Mouse (Mus musculus) granulocyte monocyte progenitor cell, adult 5-6 weeks (primary cell): ENCODE data around the gene Add2. TPM values are rescaled to one million over a fixed set of nuclear protein-coding genes. Genes with fewer than 3 reads are reported as not detected.

Experiments
- ATAC-seq: replicated peaks from 2 replicates; pipeline ENCODE4 v1.8.0; 2016; ENCODE audit warnings: mild to moderate bottlenecking, moderate TSS enrichment, inconsistent platforms; ENCODE audit not compliant: poor library complexity, severe bottlenecking
- total RNA-seq, 2 experiments: library from RNA; stranded (forward) in 1 of 2; stranded (reverse) in 1 of 2; fragments of 200-712, 200-1000 nt in 1 of 2; fragments of >200 nt in 1 of 2; fragmentation: Nextera tagmentation in 1 of 2; gene quantifications; 2 replicates each; pipeline ENCODE4 v1.2.3; 2014 to 2017

The Add2 gene
- total RNA-seq, 2 experiments from 2014 or later, result 0.21 to 1.5 TPM

DNA sequence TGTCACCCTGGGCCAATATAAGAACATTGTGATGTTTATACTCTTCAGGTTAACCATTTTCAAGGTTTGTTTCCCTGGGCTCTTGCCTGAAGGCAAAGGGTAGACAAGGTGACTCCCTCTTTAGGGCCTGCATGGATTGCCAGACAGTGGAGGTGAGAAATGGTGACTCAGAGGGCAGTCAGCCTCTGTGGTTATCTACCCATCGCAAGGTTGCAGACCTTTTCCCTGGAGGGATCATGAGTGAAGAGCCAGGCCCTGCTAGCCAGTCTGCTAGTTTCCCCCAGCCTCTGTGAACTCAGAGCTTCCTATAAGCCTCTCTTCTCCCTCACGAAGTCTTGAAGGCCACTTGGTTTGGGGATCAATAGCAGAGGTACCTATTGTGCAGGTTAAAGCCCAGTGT is 48.0 kb downstream of the Add2 start:
- no peak for ATAC-seq

DNA sequence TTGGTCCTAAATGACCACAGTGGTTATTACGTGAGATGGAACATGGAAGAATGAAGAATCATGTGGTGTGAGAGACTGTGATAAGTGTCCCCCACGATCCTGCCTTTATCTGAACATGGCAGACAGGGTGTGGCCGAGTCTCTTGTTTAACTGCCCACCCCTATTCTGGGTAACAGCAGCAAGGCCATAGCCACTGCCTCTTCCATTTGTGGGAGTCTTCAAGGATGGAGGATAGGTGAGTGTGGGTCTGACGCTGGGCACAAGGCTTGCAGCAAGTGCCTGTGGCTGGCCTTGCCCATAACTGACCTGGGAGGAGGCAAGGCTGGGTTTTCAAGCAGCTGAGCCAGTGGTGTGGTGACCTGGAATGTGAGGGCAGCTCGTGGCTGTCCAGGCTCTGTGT is 49.4 kb downstream of the Add2 start:
- ATAC-seq, result no peak

DNA sequence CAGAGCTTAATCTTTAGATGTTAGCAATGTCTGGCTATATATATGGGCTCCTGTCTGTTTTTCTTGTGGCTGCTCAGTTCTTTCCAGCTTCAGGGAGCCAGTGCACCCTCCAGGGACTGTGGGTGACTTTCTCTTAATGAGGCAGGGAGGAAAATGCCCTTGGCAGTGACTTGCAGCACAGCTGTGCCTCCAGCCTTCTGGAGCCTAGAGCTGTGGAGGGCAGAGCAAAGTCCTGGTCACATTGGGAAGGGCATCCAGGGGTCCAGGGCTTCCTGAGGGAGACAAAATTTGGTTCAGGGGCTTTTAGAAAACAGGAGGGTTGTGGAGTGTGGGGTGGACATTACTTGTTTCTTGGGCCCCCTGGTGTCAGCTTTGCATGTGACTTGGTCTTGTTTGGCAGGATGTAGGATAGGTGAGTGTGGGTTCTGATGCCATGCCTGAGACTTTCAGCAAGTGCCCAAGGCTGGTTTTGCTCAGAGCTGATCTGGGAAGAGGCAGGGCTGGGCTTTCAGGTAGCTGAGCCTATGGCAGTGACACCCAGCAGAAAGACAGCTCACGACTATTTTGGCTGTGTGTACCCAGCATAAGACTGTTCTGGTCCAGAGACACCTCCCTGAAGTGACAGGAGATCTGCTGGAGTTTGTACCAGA is 50.0 kb downstream of the Add2 start:
- no peak for ATAC-seq

DNA sequence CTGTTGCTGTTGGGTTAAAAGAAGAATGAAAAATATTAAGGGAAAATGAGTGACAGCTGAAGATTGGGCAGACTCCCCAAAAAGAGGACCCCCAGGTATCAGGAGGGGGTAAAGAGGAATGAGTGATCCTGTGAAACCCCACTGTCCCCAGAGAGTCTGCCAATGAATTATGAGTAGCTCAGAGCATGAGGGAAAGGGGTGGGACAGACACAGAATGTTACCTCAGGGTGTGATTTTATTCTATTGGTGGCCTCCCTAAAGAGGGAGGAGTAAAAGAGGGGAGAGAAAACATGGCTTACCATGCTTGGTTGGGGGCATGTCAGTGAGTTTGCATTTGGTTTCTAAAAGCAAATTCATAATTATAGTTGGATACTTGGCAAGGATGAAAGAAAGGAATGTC is 50.8 kb downstream of the Add2 start:
- ATAC-seq, result no peak

DNA sequence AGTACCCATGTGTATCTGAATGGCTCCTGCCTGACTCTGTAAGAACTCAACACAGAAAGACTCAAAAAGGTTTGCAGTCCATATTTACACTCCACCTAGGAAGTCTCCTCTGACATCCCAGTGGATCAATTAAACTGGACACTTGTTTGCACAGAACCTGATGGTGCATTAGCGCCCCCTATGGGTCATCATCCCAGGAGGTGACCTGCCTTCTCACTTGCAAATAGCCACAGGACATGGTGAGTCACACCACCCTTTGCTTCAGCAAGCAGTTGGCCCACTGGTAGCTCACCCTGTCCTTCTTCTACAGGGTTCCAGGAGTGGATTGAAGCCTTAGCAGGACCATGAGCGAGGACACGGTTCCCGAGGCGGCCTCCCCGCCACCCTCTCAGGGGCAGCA is 57.0 kb downstream of the Add2 start:
- ATAC-seq, result 0 out of 2 replicates have a peak, but pooled peaks have one; percentile 27

DNA sequence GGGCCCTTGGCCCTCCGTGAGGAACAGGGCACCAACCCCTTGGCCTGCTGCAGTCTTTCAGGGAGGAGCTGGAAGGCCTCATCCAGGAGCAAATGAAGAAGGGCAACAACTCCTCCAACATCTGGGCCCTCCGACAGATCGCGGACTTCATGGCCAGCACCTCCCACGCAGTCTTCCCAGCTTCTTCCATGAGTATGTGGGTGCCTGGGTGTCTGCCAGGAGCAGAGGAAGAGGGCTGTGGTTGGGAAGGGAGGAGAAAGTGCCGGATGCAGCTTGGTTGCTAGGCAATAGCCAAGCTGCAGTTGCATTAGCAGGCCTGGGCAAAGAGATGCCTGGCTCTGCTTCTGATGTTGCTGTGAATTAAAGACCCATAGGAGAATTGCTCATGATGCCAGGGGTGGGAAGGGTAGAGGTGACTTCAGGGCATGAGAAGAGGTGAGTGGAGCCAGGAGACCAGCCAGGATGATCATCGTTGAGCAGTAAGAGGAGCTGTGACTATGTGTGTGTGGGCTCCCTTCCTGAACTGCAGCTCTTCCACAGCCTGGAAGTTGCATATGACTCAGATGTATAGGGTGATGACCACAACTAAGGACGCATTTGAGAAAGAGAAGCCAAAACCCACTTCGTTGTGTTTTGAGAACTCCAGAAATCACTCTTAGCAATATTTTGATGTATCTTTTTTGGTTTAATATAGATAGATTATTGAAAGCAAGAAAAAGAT is 58.5 kb downstream of the Add2 start:
- ATAC-seq, result no peak

DNA sequence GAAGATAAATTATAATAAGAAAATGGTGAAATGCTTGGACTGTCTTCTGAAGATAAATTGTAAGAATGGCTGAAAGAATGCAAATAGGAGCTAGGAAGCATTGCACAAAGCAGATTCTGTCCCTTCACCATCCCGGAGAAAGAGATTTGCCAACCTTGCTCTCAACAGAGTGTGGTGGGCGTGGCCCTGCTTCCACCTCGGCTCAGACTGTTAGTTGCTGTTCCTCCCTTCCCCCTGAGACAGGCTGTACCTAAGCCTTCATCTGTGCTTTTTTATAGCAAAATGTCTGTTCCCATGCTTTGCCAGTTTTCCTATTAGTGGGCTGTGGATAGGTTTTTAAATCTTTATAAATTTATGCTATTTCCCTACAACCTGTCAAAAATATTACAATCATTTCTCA is 59.3 kb downstream of the Add2 start:
- ATAC-seq, result no peak

DNA sequence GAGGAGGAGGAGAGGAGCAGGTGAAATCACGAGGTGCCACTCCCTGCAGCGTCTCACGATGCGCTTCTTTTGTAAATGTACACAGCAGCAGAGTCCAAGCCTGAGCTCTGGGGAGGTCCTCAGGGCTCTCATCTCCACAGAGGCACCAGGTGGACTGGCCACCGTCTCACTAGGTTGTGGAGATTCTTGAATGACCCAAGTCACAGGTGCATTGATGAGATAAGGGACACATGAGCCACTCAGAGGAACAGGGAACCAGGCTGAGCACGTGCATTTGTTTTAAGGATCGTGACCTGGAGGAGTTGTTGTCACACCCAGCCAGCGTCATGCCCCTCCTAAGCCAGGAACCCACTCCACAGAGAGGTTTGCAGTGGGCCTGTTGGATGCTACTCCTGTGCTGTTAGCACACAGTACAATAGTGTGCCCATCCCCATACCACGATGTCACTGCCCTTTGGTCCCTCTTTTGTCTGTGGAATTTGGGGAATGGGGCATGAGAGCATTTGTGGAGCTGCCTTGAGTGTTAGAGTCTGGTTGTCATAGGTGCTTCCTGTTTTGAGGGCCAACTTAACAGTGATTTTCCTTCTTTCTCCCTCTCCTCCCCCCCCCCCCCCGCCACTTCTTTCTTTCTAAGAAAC is 65.8 kb downstream of the Add2 start:
- ATAC-seq, result no peak

DNA sequence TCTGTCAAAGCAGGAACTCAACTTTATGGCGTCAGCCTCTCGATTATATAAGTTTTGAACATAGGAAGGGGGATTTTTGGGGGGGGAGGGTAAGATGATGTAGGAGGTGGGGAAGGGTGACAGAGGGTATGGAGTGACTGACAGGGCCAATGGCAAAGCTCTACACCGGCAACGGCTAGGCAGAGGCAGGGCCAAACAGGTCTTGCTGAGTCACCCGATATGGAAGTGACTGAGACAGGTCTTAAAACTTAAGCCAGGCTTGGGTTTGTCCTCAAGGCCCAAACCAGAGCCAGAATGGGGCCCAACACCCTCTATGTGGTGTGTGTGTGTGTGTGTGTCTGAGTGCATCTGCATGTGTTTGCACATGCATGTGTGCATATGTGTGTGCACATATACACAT is 67.0 kb downstream of the Add2 start:
- ATAC-seq, result no peak

DNA sequence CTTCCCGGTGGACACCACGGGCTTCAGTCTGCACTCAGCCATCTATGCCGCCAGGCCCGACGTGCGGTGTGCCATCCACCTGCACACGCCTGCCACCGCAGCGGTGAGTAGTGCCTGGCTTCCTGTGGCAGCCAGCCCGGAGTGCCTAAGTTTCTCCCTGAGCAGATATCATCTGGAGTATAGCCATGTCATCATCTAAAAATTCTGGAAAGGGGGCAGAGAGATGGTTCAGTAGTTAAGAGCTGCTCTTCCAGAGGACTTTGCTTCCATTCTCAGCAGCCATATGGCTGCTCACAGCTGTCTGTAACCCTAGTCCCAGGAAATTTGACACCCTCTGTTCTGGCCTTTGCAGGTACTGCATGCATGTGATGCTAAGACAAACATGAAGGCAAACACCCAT is 68.3 kb downstream of the Add2 start:
- ATAC-seq, result no peak

DNA sequence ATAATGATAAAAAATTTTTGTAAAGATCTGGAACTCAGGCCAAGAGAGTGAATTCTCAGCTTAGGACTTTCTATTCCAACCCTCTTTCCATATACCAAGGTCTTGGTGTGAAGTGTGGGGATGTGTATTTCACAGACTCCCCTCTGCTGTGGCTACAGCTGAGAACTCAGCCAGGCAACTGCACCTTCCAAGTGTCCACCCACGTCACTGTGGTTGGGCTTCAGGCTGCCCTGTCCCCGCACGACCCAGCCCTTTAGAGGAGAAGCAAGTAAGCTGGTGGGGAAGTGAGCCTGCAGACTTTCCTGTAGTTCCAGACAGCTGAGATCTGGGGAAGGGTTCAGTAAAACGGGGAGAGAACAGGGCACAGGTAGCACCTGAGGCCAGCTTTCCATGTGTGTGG is 68.7 kb downstream of the Add2 start:
- no peak for ATAC-seq

DNA sequence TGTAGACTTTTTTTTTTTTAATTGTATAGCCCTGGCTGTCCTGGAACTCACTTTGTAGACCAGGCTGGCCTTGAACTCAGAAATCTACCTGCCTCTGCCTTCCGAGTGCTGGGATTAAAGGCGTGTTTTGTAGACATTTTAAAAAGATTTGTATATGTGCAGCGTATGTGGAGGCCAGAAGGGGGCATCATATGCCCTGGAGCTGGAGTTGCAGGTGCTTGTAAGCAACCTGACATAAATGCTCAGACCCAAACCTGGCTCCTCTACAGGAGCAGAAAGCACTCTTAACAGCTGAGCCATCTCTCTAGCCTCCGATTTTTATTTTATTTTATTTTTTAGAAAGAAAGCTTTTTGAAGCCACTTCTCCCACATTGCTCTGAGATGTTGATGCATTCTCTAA is 70.5 kb downstream of the Add2 start:
- ATAC-seq, result no peak

DNA sequence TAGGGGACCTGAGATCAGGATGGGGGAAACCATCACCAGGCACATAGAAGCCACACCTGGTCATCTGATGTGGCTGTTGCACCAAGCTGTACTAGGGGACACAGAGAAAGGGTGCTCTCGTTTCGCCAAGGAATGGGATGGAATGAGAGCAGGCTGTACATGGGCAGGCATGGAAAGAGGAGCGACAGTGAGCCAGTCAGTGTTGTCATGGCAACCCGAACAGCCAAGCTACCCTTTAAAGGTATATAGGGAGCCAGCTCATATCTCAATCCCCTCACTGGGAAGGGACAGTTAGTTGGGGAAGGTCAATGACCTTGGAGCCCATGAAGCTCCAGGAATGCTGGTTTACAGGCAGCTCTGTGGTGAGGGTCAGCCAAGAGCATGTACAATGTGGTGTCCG is 73.0 kb downstream of the Add2 start:
- ATAC-seq, result no peak

DNA sequence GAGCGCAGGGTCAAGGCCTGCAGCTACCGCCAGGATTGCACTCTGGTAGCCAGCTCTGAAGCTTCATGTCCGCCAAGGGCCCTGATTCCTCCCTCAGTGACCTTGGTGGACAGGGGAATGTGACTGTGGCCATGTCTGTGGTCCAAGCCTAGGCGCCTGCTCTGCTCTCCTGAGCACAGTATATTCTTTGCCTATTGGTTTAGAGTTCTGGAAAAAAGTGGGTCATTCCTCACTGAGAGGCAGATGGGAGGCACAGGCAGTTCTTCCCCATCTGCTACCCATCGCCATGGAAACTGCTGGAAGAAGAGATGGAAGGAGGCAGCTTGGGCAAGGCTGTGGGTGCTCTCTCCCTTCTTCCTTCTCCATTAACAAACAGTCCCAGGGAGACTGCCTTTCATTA is 74.4 kb downstream of the Add2 start:
- no peak for ATAC-seq

DNA sequence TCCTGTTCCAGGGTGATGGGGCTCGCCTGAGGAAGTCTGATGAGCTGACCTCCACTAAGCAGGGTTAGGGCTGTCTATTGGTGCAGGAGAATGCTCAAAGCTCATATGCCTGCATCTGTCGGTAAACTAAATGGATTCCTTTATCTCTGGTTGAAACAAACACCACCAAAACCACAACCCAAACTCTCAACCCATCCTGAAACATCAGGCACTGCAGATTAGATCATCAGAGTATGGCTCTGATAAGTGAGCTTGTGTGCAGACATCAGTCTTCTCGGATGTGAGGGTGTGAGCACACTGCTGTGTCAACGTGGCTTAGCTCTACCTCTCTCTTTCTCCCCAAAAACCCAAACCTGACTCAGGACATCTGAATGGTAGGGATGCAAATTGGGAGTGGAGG is 75.1 kb downstream of the Add2 start:
- ATAC-seq, result no peak

DNA sequence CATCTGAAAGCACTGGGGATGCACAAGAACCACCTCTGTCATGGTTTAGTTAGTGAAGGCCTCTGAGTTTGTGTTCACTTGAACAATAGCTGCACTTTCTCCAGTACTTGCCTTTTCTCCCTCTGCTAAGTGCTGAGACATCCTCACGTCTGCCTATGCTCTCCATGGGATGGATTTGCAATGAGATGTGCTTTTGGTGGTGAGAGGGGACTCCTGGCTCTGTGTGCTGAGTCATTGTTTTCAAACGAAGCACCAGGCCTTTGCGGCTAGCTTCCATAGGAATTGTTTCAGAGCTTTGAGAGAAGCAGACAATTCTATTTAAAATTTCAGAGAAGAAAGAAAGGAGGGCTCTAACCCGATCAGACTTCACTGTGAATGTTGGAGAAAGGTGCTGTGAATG is 76.2 kb downstream of the Add2 start:
- no peak for ATAC-seq

DNA sequence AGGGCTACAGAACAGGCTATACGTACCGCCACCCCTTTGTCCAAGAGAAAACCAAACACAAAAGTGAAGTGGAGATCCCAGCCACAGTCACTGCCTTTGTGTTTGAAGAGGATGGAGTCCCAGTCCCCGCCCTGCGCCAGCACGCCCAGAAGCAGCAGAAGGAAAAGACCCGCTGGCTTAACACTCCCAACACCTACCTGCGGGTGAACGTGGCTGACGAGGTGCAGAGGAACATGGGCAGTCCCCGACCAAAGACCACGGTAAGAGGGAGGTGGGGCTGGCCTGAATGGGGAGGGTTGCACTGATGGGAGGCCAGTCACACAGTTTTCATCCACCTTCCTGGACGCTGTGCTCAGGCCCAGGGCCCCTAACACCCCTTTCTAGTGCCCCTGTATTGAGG is 77.6 kb downstream of the Add2 start:
- ATAC-seq, result no peak

DNA sequence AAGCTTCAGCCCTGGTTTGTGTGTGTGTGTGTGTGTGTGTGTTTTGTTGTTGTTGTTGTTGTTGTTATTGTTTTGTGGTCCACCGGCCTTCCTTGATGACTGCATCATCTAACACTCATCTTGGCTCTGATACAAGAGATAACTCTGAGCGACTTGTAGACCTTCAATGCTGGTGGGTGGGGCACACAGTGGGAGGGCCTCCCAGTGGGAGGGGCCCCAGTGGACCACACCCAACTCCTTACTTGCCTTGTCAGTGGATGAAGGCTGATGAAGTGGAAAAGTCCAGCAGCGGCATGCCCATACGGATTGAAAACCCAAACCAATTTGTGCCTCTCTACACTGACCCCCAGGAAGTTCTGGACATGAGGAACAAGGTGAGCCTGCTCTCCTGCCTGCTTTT is 78.6 kb downstream of the Add2 start:
- ATAC-seq, result no peak

DNA sequence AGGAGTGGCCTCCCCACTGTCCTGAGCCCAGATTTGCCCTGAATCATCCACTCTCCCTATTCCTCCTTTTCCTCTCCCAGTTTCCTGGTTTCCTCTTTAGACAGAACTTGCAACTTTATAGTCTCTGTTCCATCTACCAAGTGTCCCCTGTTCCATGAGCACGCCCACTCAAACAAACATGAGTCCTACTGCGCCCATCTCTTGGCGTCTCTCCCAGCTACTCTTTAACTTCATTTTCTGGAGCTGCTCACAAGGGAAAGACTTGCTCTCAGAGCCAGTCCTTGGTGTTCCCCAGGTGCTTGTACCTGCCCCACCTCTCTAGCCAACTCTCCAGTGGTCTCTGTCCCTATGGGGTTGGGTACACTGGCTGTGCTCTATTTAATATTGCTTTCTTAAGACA is 87.4 kb downstream of the Add2 start:
- no peak for ATAC-seq

DNA sequence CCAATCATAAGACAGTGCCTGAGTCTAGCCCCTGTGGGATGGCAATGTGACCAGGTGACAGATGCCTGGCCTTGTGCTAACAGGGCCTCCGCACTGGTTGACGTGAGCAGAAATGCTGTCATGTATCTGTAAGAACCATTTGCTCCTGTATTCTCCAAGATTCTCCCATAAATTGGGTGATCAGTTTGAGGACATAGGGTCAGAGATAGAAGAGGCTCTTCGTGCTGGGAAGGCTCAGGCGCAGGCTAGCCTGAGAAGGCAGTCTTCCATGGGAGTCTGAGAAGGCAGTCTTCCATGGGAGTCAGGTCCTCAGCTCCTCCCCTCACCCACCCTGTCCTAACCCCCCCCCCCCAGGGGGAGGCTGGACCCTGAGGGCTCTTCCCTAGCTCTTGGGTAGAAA is 94.6 kb downstream of the Add2 start:
- no peak for ATAC-seq

DNA sequence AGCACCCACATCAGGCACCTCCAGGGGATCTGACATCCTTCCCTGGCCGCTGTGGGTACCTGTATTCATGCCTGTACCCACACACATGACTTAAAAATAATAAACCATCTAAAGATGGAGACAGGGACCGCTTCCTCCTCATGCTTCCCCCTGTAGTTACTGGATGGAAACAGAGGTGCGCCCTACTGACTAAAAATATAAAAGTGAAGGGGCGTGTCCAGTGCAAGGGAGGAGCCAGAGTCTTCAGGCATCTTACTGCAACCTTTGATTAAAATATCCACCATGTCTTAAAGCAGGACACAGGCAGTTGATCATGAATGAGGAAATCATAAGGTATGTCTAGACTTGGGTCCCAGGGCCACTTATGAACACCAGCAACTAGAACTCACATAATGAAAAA is 97.3 kb downstream of the Add2 start:
- peak; percentile 37; the same call in 1 of the 2 replicates for ATAC-seq
